Mouse (Mus musculus): ENCODE results near the gene Hes3.

The Hes3 gene

GRCm38 (mm10) chr4:152307542-152307941, 16.1 kb upstream of the Hes3 start:
- DNase-seq (ENCODE audit: low read depth in 2 of 2, low spot score in 2 of 2) = no peak

GRCm38 (mm10) chr4:152305991-152306390, 14.5 kb upstream of the Hes3 start:
- no peak for DNase-seq (ENCODE audit: low read depth in 2 of 2, low spot score in 2 of 2)

DNA sequence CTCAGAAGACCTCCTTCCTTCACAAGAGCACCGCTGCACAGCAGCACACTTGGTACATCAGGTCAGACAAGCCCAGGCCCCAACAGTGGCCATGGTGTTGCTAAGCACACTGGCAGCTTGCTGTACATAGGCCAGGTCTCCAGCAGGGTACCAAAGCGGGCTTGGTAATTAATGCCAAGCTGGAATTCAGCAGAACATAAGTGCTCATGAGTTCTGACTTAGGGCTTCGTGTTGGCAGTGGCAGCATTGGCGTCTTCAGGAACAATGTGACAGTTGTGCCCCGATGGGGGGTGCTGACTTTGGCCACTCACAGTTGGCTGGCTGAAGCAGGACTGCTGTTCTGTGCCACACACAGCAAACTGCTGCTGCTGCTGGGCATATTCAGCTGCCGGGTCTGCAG, 13.2 kb upstream of the Hes3 start:
- no peak for DNase-seq (ENCODE audit: low read depth in 2 of 2, low spot score in 2 of 2)

DNA sequence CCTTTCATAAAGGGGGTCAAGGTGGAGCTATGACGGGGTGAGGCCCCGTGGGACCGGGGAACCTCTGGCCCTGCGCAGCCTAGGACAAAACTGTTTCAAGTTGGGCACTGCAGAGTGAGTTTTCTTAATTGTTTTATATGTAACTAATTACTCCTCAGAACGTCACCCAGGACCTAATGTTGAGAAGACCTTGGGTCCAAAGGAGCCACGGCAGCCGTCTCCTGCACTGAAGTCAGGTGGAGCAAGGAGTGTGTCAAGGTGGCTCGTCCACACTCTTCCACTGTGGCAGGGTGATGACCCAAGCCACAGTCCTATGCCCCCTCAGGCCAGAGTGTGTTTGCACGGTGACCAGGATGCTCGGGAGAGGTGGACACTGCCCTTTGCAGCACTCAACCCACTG, 11.7 kb upstream of the Hes3 start:
- no peak for DNase-seq (ENCODE audit: low read depth in 2 of 2, low spot score in 2 of 2)

- DNase-seq (ENCODE audit: low read depth in 2 of 2, low spot score in 2 of 2) = no peak
Measured at GRCm38 (mm10) chr4:152302012-152302411, 10.6 kb upstream of the Hes3 start.

- no peak for DNase-seq (ENCODE audit: low read depth in 2 of 2, low spot score in 2 of 2)
Measured at GRCm38 (mm10) chr4:152300375-152300774, 8.9 kb upstream of the Hes3 start.

- DNase-seq (ENCODE audit: low read depth in 2 of 2, low spot score in 2 of 2) = no peak
Measured at GRCm38 (mm10) chr4:152298836-152299235, 7.4 kb upstream of the Hes3 start.

DNA sequence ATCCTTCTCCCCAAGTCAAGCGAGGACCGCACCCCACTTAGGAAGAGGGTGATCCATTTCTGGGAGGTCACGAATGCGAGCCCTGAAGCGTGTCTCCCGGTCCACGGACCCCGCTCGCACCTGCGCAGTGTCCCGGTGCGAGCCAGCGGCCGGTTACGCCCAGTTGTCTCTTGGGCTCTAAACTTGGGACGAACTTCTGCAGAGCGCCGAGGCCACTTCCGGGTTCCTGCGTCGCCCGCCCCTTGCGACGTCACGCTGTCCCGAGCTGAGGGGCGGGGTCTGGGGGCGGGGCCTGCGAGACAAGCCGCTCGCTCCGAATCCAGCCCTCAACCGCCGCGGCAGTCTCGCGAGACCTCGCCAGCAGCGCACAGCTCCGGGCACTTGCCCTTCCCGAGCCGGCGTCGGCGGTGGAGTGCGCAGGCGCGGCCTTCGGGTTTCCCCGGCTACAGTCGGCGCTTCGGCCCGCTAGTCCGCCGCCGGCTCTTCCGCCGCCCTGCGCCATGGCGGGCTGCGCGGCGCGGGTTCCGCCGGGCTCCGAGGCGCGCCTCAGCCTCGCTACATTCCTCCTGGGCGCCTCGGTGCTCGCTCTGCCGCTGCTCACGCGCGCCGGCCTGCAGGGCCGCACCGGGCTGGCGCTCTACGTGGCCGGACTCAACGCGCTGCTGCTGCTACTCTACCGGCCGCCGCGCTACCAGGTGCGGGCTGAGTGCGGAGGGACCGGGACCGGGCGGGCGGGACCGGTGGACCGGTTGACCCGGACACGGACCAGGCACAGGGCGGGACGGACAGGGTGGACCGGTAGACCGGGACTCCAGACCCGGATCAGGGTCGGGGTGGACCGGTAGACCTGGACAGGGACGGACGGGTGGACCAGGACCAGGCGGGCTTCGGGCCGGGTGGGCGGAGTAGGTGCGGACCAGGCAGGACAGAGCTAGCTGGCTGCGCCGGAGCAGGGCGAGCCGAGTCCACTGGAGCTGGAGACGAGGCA, 5.7 kb upstream of the Hes3 start, which contains the start of gene Icmt:
TSS of gene Icmt (plus strand) at position 354 of the 988 bp plus-strand sequence.
- peak; percentile 99 for DNase-seq (ENCODE audit: low read depth in 2 of 2, low spot score in 2 of 2)

DNA sequence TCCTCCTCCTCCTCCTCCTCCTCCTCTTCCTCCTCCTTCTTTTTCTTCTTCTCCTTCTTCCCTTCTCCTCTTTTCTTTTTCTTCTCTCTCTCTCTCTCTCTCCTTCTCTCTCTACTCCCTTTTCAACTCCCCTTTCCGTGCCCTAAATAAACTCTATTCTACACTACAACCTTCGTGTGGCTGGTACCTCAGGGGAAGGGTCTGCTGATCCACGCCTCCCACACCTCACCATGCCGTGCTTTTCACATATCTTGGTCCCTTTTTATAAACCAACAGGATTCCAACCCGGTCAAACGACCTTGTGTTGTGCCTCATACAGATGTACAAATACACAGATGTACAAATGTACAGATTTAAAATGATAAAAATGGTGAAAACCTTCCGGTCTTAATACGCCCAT, 4.9 kb upstream of the Hes3 start:
- DNase-seq (ENCODE audit: low read depth in 2 of 2, low spot score in 2 of 2) = no peak

GRCm38 (mm10) chr4:152295916-152296315, 4.5 kb upstream of the Hes3 start:
- no peak for DNase-seq (ENCODE audit: low read depth in 2 of 2, low spot score in 2 of 2)

GRCm38 (mm10) chr4:152294188-152294929, 2.9 kb upstream of the Hes3 start:
- no peak for DNase-seq (ENCODE audit: low read depth in 2 of 2, low spot score in 2 of 2)

- DNase-seq (ENCODE audit: low read depth in 2 of 2, low spot score in 2 of 2) = no peak
Measured at GRCm38 (mm10) chr4:152292102-152292765, 772 bp upstream of the Hes3 start.

GRCm38 (mm10) chr4:152290991-152291390, 471 bp downstream of the Hes3 start:
- DNase-seq (ENCODE audit: low read depth in 2 of 2, low spot score in 2 of 2) = no peak

DNA sequence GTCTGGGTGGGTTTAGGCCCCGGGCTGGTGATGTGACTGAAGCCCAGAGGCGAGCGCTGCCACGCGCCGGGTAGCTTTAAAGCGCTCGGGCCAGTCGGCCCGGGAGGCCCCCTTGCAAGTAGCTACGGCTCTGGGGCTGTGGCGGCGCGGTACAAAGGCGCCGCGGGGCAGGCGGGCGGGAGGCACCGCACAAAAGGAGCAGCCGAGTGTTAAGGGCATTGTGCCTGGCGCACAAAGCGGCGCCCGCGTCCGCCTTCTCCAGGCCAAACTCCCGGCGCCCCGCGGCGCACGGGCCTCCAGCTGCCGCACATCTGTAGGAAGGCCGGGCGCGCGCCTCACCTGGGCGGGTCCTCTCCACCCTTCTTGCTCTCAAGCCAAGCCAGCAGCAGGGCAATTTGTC, 1.1 kb downstream of the Hes3 start:
- DNase-seq (ENCODE audit: low read depth in 2 of 2, low spot score in 2 of 2) = no peak

DNA sequence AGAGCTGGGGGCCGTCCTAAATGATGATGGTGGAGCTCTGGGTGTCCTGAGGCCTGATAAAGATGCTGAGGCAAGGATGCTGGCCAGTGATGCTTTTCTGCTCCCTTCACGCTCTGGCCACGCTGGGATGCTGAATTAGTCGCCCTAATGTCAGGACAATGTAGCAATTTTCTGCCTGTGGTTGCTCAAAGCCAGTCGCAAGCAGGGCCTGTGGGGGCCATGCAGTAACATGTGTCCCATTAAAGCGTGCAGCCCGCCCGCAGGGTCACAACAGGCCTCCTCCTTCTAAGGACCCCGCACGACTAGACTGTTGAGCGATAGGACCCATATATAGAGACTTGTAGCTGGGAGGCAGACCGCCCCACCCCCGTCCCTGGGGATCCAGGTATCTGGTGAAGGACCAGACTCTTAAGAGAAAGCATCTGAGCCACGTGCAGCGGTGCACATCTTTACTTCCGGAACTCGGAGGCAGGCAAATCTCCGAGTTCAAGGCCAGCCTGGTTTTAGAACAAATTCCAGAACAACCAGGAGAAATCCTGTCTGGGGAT, 3.0 kb downstream of the Hes3 start:
- DNase-seq (ENCODE audit: low read depth in 2 of 2, low spot score in 2 of 2) = no peak

GRCm38 (mm10) chr4:152287317-152288120, 3.9 kb downstream of the Hes3 start:
- DNase-seq (ENCODE audit: low read depth in 2 of 2, low spot score in 2 of 2) = no peak

GRCm38 (mm10) chr4:152286887-152287286, 4.6 kb downstream of the Hes3 start:
- peak in 1 of 2 experiments; percentile 29 for DNase-seq (ENCODE audit: low read depth in 2 of 2, low spot score in 2 of 2)

DNA sequence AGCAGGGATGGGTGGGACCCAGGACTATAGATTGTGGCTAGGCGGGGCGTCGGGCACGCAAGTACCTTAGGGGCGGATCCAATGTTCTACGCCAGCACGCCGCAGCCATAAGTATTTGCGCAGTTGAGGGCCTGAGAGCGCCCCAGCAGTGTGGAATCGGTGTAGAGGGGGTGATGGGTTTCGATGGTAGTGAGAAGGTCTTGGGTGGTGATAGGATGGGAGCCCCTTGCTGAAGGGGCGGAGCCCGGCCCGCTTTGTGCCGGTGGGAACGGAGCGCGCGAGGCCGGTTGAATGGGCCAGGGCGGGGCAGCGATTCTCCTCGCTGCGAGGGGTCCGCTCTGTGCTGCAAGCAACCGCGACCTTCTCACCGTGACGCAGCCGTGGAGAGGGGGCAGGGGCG, 5.3 kb downstream of the Hes3 start:
- DNase-seq (ENCODE audit: low read depth in 2 of 2, low spot score in 2 of 2) = no peak

DNA sequence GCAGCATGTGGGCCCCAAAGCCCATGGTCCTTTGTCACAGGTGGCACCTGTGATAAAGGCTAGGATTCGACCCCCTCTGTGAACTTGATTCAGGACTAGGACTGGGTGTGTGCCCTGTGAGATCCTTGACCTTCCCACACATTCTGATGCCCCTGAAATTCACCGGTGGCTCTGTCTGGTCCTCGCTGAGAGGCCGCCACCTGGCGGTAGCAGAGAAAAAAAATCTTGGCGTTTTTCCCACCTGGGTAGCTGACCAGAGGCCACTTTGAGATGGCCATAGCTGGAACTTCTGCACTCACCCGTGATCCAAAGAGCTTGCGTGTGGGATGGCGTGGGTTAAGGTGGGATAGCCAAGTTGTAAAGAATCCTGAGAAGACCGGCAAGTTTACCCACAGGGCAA, 6.0 kb downstream of the Hes3 start:
- DNase-seq (ENCODE audit: low read depth in 2 of 2, low spot score in 2 of 2) = no peak

DNA sequence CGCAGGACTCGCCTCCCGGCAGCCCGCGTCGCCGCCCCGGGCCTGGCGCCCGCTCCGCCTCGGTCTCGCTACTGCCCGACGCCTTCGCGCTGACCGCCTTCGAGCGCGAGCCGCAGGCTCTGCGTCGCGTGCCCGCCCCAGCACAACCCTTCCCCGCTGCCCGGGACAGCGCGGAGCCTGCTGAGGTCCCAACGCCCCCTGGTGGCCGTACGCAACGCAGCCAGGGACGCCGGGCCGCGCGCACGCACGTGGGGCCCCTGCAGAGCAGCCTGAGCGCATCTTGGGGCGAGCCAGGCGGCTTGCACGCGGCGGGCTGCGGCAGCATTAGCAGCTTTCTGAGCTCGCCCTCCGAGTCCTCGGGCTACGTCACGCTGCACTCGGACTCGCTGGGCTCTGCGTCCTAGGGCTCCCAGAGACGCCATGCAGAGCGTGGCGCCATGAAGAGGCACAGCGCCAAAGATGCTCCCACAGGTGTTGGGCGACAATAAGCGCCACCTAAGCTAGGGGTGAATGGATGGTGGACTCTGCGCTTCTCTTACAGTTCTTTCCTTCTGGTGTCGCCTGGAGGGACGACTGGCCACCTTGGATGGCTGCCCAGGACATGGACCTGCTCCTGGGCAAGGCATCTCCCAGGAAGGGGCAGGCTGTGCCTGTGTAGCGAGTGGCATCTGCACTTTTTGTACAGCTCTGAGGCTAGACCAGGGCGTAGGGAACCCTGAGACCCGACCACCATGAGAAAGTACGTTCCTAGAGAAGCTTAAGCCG, 8.1 kb downstream of the Hes3 start:
- peak; percentile 86 to 88 for DNase-seq (ENCODE audit: low read depth in 2 of 2, low spot score in 2 of 2)
